Mouse (Mus musculus) hindbrain, postnatal 0 days (tissue): ENCODE measurements around the gene Dek. TPM values are rescaled to one million over a fixed set of nuclear protein-coding genes. Genes with fewer than 3 reads are reported as not detected.

ENCODE experiments used
- ATAC-seq: fragments of 200-750 bp; cut with Nextera tagmentation; 2 replicates; pipeline ENCODE4 v1.8.0; 2017; ENCODE audit warnings: mild to moderate bottlenecking, moderate TSS enrichment, moderate library complexity
- DNase-seq: peaks from one replicate; pipeline ENCODE4 v3.0.0-alpha.2; 2015; ENCODE audit warnings: low spot score
- H3K27ac ChIP-seq: fragments of 300-500 bp; sonication (generic); 2 replicates; pipeline ENCODE4 v1.5.1; 2014; ENCODE audit warnings: mild to moderate bottlenecking
- H3K27me3 ChIP-seq: fragments of 300-500 bp; sonication (generic); 2 replicates; pipeline ENCODE4 v1.6.1; 2014; ENCODE audit warnings: low read length, mixed read lengths; ENCODE audit not compliant: insufficient read depth
- H3K36me3 ChIP-seq: fragments of 300-500 bp; sonication (generic); 2 replicates; pipeline ENCODE4 v1.6.1; 2014; ENCODE audit warnings: low read length, mixed read lengths; ENCODE audit not compliant: insufficient read depth
- H3K4me1 ChIP-seq: fragments of 300-500 bp; sonication (generic); 2 replicates; pipeline ENCODE4 v1.6.1; 2014; ENCODE audit warnings: antibody characterized with exemption, low read length, mixed read lengths; ENCODE audit not compliant: insufficient read depth
- H3K4me2 ChIP-seq: fragments of 300-500 bp; sonication (generic); 2 replicates; pipeline ENCODE4 v1.6.1; 2014; ENCODE audit warnings: low read depth, mild to moderate bottlenecking, low read length, moderate library complexity, mixed read lengths
- H3K4me3 ChIP-seq: fragments of 300-500 bp; sonication (generic); 2 replicates; pipeline ENCODE4 v1.5.1; 2014; ENCODE audit warnings: low read length
- H3K9ac ChIP-seq: fragments of 300-500 bp; sonication (generic); replicated peaks from 2 replicates; pipeline ENCODE4 v1.6.1; 2014; ENCODE audit warnings: mild to moderate bottlenecking, low read length, moderate library complexity, mixed read lengths
- H3K9me3 ChIP-seq: fragments of 300-500 bp; sonication (generic); 2 replicates; pipeline ENCODE4 v1.6.1; 2016; ENCODE audit warnings: low read length, mixed read lengths
- CTCF ChIP-seq: IDR thresholded peaks from 2 replicates; pipeline ENCODE4 v1.5.1; 2016; ENCODE audit warnings: antibody characterized with exemption, control low read depth, low read depth
- WGBS: fragments of 180-500 bp; shearing (Covaris S2); extraction: QIAGEN DNeasy Blood & Tissue Kit; methylation state at CpG from one replicate; pipeline ENCODE4 v1.1.7; 2014; 5-methylcytosine and 5-hydroxymethylcytosine counted together
- polyA plus RNA-seq: library from polyadenylated mRNA; unstranded; fragments of >200 nt; fragmentation: Nextera tagmentation; extraction: Ambion mirVana; gene quantifications from 2 replicates; pipeline ENCODE4 v1.2.1, GENCODE M21; 2015
- total RNA-seq: library from RNA; depleted of rRNA; stranded (reverse); fragments of >200 nt; gene quantifications from 2 replicates; pipeline ENCODE4 v1.2.3, GENCODE M21; 2014

Dek gene
- total and polyA plus RNA-seq, 2 experiments from 2014 or later, result 42.2 to 131 TPM

- H3K27me3 ChIP-seq, result 0 out of 2 replicates have a peak, but pooled peaks cover 3% of the 10 kb centered on the region
- ATAC-seq (no peak), DNase-seq (no peak)
- no peak overlapping the region for H3K27ac ChIP-seq
- TF ChIP-seq CTCF, result no peak
- H3K9ac ChIP-seq, result no peak overlapping the region
- H3K4me3 ChIP-seq, result no peak overlapping the region
- no peak overlapping the region for H3K4me2 ChIP-seq
- no peaks in the 10 kb centered on the region for H3K36me3 ChIP-seq
- no peaks in the 10 kb centered on the region for H3K9me3 ChIP-seq
- no peaks in the 10 kb centered on the region for H3K4me1 ChIP-seq
- 70% methylated on average over 5 of the region's 5 CpGs for WGBS
These were observed 19.6 kb upstream of the Dek start for GRCm38 (mm10) chr13:47125595-47125994.

- Histone ChIP-seq H3K27me3 (0 out of 2 replicates have a peak, but pooled peaks cover 3% of the 10 kb centered on the region), H3K4me2 (no peak overlapping the region), H3K9me3 (no peaks in the 10 kb centered on the region), H3K4me3 (no peak overlapping the region), H3K9ac (no peak overlapping the region), H3K36me3 (no peaks in the 10 kb centered on the region), H3K4me1 (no peaks in the 10 kb centered on the region), H3K27ac (no peak overlapping the region)
- no peak for ATAC-seq
- no peak for TF ChIP-seq CTCF
- no peak for DNase-seq
- WGBS, result 65% methylated on average over 6 of the region's 6 CpGs
These were observed 19.0 kb upstream of the Dek start for GRCm38 (mm10) chr13:47124986-47125385.

- WGBS, result 55% methylated on average over 3 of the region's 3 CpGs
- Histone ChIP-seq H3K36me3 (no peaks in the 10 kb centered on the region), H3K9me3 (no peaks in the 10 kb centered on the region), H3K27ac (no peak overlapping the region), H3K4me2 (no peak overlapping the region), H3K27me3 (0 out of 2 replicates have a peak, but pooled peaks cover 3% of the 10 kb centered on the region), H3K4me1 (no peaks in the 10 kb centered on the region), H3K4me3 (no peak overlapping the region), H3K9ac (no peak overlapping the region)
- no peak for ATAC-seq
- DNase-seq, result no peak
- no peak for TF ChIP-seq CTCF
These were observed 18.4 kb upstream of the Dek start for GRCm38 (mm10) chr13:47124449-47124848.

GRCm38 (mm10) chr13:47122537-47123430 lies 16.8 kb upstream of the Dek start, which contains the start of gene Rnf144b:
TSS of gene Rnf144b (plus strand) at chr13:47122656.
- DNase-seq, result peak; percentile 51
- H3K4me2 ChIP-seq, result peak within 1 kb of the TSS; percentile 98
- H3K4me3 ChIP-seq, result peak within 1 kb of the TSS; percentile 50
- H3K9ac ChIP-seq, result peak within 1 kb of the TSS; percentile 45
- 0 out of 2 replicates have a peak, but pooled peaks cover 3% of the 10 kb centered on the region for H3K27me3 ChIP-seq
- peak; percentile 53 for ATAC-seq
- TF ChIP-seq CTCF, result no peak
- no peak within 1 kb of the TSS for H3K27ac ChIP-seq
- no peaks in the 10 kb centered on the region for H3K36me3 ChIP-seq
- no peaks in the 10 kb centered on the region for H3K9me3 ChIP-seq
- 3% methylated on average over 55 of the region's 55 CpGs for WGBS
- H3K4me1 ChIP-seq, result no peaks in the 10 kb centered on the region

GRCm38 (mm10) chr13:47121333-47121889 lies 15.4 kb upstream of the Dek start:
- Histone ChIP-seq H3K4me3 (peak overlapping the region; percentile 50), H3K4me2 (peak overlapping the region; percentile 98), H3K27ac (no peak overlapping the region), H3K9ac (no peak overlapping the region), H3K27me3 (0 out of 2 replicates have a peak, but pooled peaks cover 3% of the 10 kb centered on the region), H3K4me1 (no peaks in the 10 kb centered on the region), H3K36me3 (no peaks in the 10 kb centered on the region), H3K9me3 (no peaks in the 10 kb centered on the region)
- peak; percentile 53 for TF ChIP-seq CTCF
- ATAC-seq, result no peak
- DNase-seq, result peak; percentile 37
- 33% methylated on average over 12 of the region's 12 CpGs for WGBS

GRCm38 (mm10) chr13:47116000-47116399 lies 10.0 kb upstream of the Dek start:
- H3K4me2 ChIP-seq, result no peak overlapping the region
- TF ChIP-seq CTCF, result no peak
- H3K27ac ChIP-seq, result no peak overlapping the region
- H3K27me3 ChIP-seq, result no peaks in the 10 kb centered on the region
- H3K4me3 ChIP-seq, result no peak overlapping the region
- WGBS, result 92% methylated on average over 3 of the region's 3 CpGs
- no peak overlapping the region for H3K9ac ChIP-seq
- DNase-seq, result no peak
- H3K9me3 ChIP-seq, result no peaks in the 10 kb centered on the region
- no peaks in the 10 kb centered on the region for H3K4me1 ChIP-seq
- no peaks in the 10 kb centered on the region for H3K36me3 ChIP-seq
- no peak for ATAC-seq
